Mouse (Mus musculus) liver, adult 2 months (tissue): ENCODE results near the gene Gm5447. TPM values are rescaled to one million over a fixed set of nuclear protein-coding genes. Genes with fewer than 3 reads are reported as not detected.

Source experiments
- DNase-seq: peaks from one replicate; pipeline ENCODE4 v3.0.0-alpha.2; 2011; ENCODE audit warnings: low read depth, low spot score; ENCODE audit errors: extremely low read depth
- H3K27ac ChIP-seq: fragments of 200-500 bp; replicated peaks from 2 replicates; pipeline ENCODE4 v1.5.1; 2012; ENCODE audit warnings: low read depth, mild to moderate bottlenecking, control low read depth, inconsistent platforms, low read length; ENCODE audit not compliant: insufficient read depth
- H3K27me3 ChIP-seq: fragments of 200-500 bp; 2 replicates; pipeline ENCODE4 v1.6.1; 2012; ENCODE audit warnings: mild to moderate bottlenecking, moderate library complexity, low read length, inconsistent platforms; ENCODE audit not compliant: control insufficient read depth, insufficient read depth
- H3K36me3 ChIP-seq: fragments of 200-500 bp; 2 replicates; pipeline ENCODE4 v1.6.1; 2012; ENCODE audit warnings: low read length, inconsistent platforms; ENCODE audit not compliant: control insufficient read depth, insufficient read depth
- H3K4me1 ChIP-seq: fragments of 200-500 bp; 2 replicates; pipeline ENCODE4 v1.6.1; 2011; ENCODE audit warnings: low read length; ENCODE audit not compliant: control insufficient read depth, insufficient read depth
- H3K4me3 ChIP-seq: fragments of 200-500 bp; 2 replicates; pipeline ENCODE4 v1.5.1; 2011; ENCODE audit warnings: low read depth, mild to moderate bottlenecking, control low read depth, low read length, moderate library complexity; ENCODE audit not compliant: insufficient read depth
- H3K79me2 ChIP-seq: fragments of 200-500 bp; 2 replicates; pipeline ENCODE4 v1.6.1; 2012; ENCODE audit warnings: inconsistent platforms, mild to moderate bottlenecking, low read length, moderate library complexity; ENCODE audit not compliant: control insufficient read depth, insufficient read depth
- H3K9ac ChIP-seq: fragments of 200-500 bp; 2 replicates; pipeline ENCODE4 v1.6.1; 2012; ENCODE audit warnings: low read depth, mild to moderate bottlenecking, control low read depth, inconsistent platforms, low read length
- CTCF ChIP-seq: fragments of 200-500 bp; IDR thresholded peaks from 2 replicates; pipeline ENCODE4 v1.5.1; 2011; ENCODE audit warnings: low read depth, low read length, control low read depth
- POLR2A ChIP-seq: fragments of 200-500 bp; IDR thresholded peaks from 2 replicates; pipeline ENCODE4 v1.6.1; 2011; ENCODE audit warnings: low read length, control low read depth; ENCODE audit not compliant: insufficient read depth; ENCODE audit errors: extremely low read depth
- WGBS: fragments of 180-500 bp; shearing (Covaris S2); methylation state at CpG from one replicate; pipeline ENCODE4 v1.1.7; 2018; 5-methylcytosine and 5-hydroxymethylcytosine counted together
- polyA plus RNA-seq: library from polyadenylated mRNA; depleted of rRNA; stranded (reverse); fragments of >200 nt; gene quantifications from 2 replicates; pipeline ENCODE4 v1.2.3, GENCODE M21; 2012
- total RNA-seq: library from RNA; depleted of rRNA; stranded (reverse); fragments of >200 nt; gene quantifications from 2 replicates; pipeline ENCODE4 v1.2.3, GENCODE M21; 2014

The Gm5447 gene
- total and polyA plus RNA-seq, 2 experiments = 0.09 TPM; not detected in 1

GRCm38 (mm10) chr13:30999799-31000198 lies 25.8 kb downstream of the Gm5447 start:
- H3K27me3 ChIP-seq = no peaks in the 10 kb centered on the region
- TF ChIP-seq CTCF (no peak), POLR2A (no peak)
- WGBS = 79% methylated on average over 6 of the region's 6 CpGs
- DNase-seq = no peak
- no peaks in the 10 kb centered on the region for H3K4me1 ChIP-seq
- no peak overlapping the region for H3K9ac ChIP-seq
- no peak overlapping the region for H3K27ac ChIP-seq
- no peak overlapping the region for H3K4me3 ChIP-seq
- no peaks in the 10 kb centered on the region for H3K79me2 ChIP-seq
- no peaks in the 10 kb centered on the region for H3K36me3 ChIP-seq

GRCm38 (mm10) chr13:31004458-31004857 lies 30.5 kb downstream of the Gm5447 start:
- Histone ChIP-seq H3K9ac (no peak overlapping the region), H3K79me2 (no peaks in the 10 kb centered on the region), H3K4me1 (no peaks in the 10 kb centered on the region), H3K4me3 (no peak overlapping the region), H3K36me3 (no peaks in the 10 kb centered on the region), H3K27ac (no peak overlapping the region), H3K27me3 (no peaks in the 10 kb centered on the region)
- DNase-seq = no peak
- TF ChIP-seq CTCF = no peak
- TF ChIP-seq POLR2A = no peak
- WGBS = 35% methylated on average over 12 of the region's 12 CpGs

GRCm38 (mm10) chr13:31004995-31005394 lies 31.0 kb downstream of the Gm5447 start:
- Histone ChIP-seq H3K4me1 (no peaks in the 10 kb centered on the region), H3K9ac (no peak overlapping the region), H3K27ac (no peak overlapping the region), H3K36me3 (no peaks in the 10 kb centered on the region), H3K27me3 (no peaks in the 10 kb centered on the region), H3K79me2 (no peaks in the 10 kb centered on the region), H3K4me3 (no peak overlapping the region)
- no peak for DNase-seq
- TF ChIP-seq POLR2A (no peak), CTCF (no peak)
- WGBS = 64% methylated on average over 4 of the region's 4 CpGs

- Histone ChIP-seq H3K4me3 (no peak overlapping the region), H3K9ac (no peak overlapping the region), H3K27ac (no peak overlapping the region), H3K4me1 (no peaks in the 10 kb centered on the region), H3K36me3 (no peaks in the 10 kb centered on the region), H3K27me3 (no peaks in the 10 kb centered on the region), H3K79me2 (no peaks in the 10 kb centered on the region)
- no peak for TF ChIP-seq CTCF
- TF ChIP-seq POLR2A = no peak
- no peak for DNase-seq
- WGBS = 87% methylated on average over 3 of the region's 3 CpGs
Measured at GRCm38 (mm10) chr13:31017545-31017944, 43.5 kb downstream of the Gm5447 start.

- 65% methylated on average over 4 of the region's 4 CpGs for WGBS
- Histone ChIP-seq H3K27ac (no peak overlapping the region), H3K36me3 (no peaks in the 10 kb centered on the region)
Measured at GRCm38 (mm10) chr13:31021514-31021913, 47.5 kb downstream of the Gm5447 start.

GRCm38 (mm10) chr13:31021927-31022326 lies 47.9 kb downstream of the Gm5447 start:
- Histone ChIP-seq H3K27me3 (no peaks in the 10 kb centered on the region), H3K9ac (no peak overlapping the region), H3K27ac (no peak overlapping the region), H3K36me3 (no peaks in the 10 kb centered on the region), H3K4me1 (no peaks in the 10 kb centered on the region), H3K4me3 (no peak overlapping the region), H3K79me2 (no peaks in the 10 kb centered on the region)
- no peak for DNase-seq
- WGBS = 59% methylated on average over 6 of the region's 6 CpGs
- TF ChIP-seq POLR2A (no peak), CTCF (no peak)

More at GRCm38 (mm10) chr13:31021514-31021913, 47.5 kb downstream of the Gm5447 start:
- no peak overlapping the region for H3K4me3 ChIP-seq
- H3K27me3 ChIP-seq = no peaks in the 10 kb centered on the region
- no peaks in the 10 kb centered on the region for H3K4me1 ChIP-seq
- H3K79me2 ChIP-seq = no peaks in the 10 kb centered on the region
- no peak overlapping the region for H3K9ac ChIP-seq
- DNase-seq = no peak
- TF ChIP-seq CTCF (no peak), POLR2A (no peak)
